Mouse (Mus musculus): ENCODE data around the gene Mknk1. TPM values are rescaled to one million over a fixed set of nuclear protein-coding genes. Genes with fewer than 3 reads are reported as not detected.
A peak's percentile ranks its signal among the peaks of the same experiment; 100 is the strongest.

Gene Mknk1
- total and polyA plus RNA-seq, 3 experiments = 25.8 to 38.5 TPM; not detected in 1

DNA sequence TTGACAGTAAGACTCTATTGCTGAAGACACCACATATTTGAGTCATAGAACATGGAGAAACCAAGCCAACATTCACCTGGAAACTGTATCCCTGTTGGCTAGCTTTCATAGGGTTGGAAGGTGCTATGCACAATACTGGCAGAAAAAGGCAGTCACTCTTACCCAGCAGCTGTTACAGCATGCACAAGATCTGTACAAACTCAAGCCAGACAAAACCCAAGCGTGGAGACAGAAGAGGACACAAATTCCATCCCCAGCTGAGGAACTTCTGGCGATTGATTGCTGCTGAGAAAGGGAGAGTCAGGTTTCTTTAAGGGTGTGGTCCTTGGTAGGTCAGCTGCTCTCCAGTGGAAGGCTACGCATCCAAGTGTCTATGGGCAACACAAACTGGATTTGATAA, 18.8 kb upstream of the Mknk1 start:
- Histone ChIP-seq H3K27me3 (ENCODE audit: control insufficient read depth in 1 of 2, insufficient read depth in 2 of 2, low read length in 2 of 2) (no peaks in the 10 kb centered on the region), H3K79me2 (ENCODE audit: control insufficient read depth, insufficient read depth, low read length, poor library complexity) (no peaks in the 10 kb centered on the region), H3K36me3 (ENCODE audit: control insufficient read depth in 1 of 2, insufficient read depth in 2 of 2, low read length in 2 of 2) (peaks cover 2 to 50% of the 10 kb centered on the region in 2 experiments), H3K4me1 (ENCODE audit: control insufficient read depth in 1 of 2, insufficient read depth in 2 of 2, low read length in 2 of 2) (peaks cover 44 to 53% of the 10 kb centered on the region in 2 experiments), H3K4me3 (ENCODE audit: control insufficient read depth in 1 of 2, insufficient read depth in 1 of 2, low read depth in 2 of 2, low read length in 2 of 2) (no peak overlapping the region), H3K9me3 (replicated peaks; ENCODE audit: insufficient read depth, low read length) (no peaks in the 10 kb centered on the region), H3K27ac (ENCODE audit: control insufficient read depth, low read depth, low read length) (peak overlapping the region; percentile 37), H3K9ac (ENCODE audit: control insufficient read depth, low read depth, low read length, poor library complexity, severe bottlenecking) (no peak overlapping the region)
- peak; percentile 20 for DNase-seq (ENCODE audit: low read depth, low spot score)
- TF ChIP-seq ZMIZ1 (IDR thresholded peaks at IDR 0.05; ENCODE audit: low read depth, low read length) (no peak), GATA1 (IDR thresholded peaks at IDR 0.05; ENCODE audit: low read depth, low read length) (no peak), USF1 (IDR thresholded peaks at IDR 0.05; ENCODE audit: low read depth, low read length) (peak; percentile 21; the same call in 1 of the 2 replicates), ETS1 (IDR thresholded peaks at IDR 0.05; ENCODE audit: low read depth, low read length) (peak; percentile 60; the same call in 1 of the 2 replicates), MEF2A (IDR thresholded peaks at IDR 0.05; ENCODE audit: extremely low read depth, insufficient replicate concordance, low read depth, low read length, poor library complexity, severe bottlenecking) (no peak), USF2 (IDR thresholded peaks at IDR 0.05; ENCODE audit: borderline replicate concordance in 1 of 2, insufficient read depth in 1 of 2, low read depth in 1 of 2, low read length in 2 of 2) (no peak), SIN3A (IDR thresholded peaks at IDR 0.05; ENCODE audit: low read length) (0 out of 2 replicates have a peak, but pooled peaks have one; percentile 25), EP300 (IDR thresholded peaks at IDR 0.05; ENCODE audit: low read depth in 1 of 2, low read length in 2 of 2) (peak in 1 of 2 experiments; percentile 13; a peak in 2 of 4 replicates), MXI1 (IDR thresholded peaks at IDR 0.05; ENCODE audit: low read depth, low read length) (0 out of 2 replicates have a peak, but pooled peaks have one; percentile 22)

DNA sequence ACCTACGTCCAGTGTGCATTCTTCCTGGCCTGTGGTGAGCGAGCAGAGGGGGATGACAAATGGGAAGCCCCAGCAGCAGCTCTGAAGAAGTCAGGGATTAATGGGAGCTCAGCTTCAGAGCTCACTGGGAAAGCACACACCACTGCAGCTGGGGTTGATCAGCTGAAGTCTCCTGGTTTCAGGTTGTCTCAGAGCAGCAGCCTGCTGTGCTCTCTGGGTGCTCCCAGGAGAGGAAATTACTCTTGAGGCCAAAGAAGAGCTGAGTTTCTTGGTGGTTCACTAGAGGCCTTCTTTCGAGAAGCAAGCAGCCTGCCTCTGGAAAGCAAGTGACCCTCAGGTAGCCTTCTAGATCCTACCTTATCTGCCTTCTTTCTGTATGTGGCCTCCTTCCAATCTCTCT, 18.1 kb upstream of the Mknk1 start:
- no peaks in the 10 kb centered on the region for H3K9me3 ChIP-seq (replicated peaks; ENCODE audit: insufficient read depth, low read length)
- TF ChIP-seq JUND (IDR thresholded peaks at IDR 0.05; ENCODE audit: low read depth, low read length) (no peak), HCFC1 (IDR thresholded peaks at IDR 0.05; ENCODE audit: low read depth, low read length) (no peak), ZC3H11A (IDR thresholded peaks at IDR 0.05; ENCODE audit: low read depth, low read length) (no peak), ZKSCAN1 (IDR thresholded peaks at IDR 0.05; ENCODE audit: low read depth, low read length) (no peak), KAT2A (conservative IDR thresholded peaks at IDR 0.05; ENCODE audit: low read depth, low read length) (no peak), MYB (IDR thresholded peaks at IDR 0.05; ENCODE audit: low read depth, low read length) (no peak), POLR2AphosphoS2 (IDR thresholded peaks at IDR 0.05; ENCODE audit: low read length) (no peak), MAFK (IDR thresholded peaks at IDR 0.05; ENCODE audit: borderline replicate concordance, low read depth, low read length) (no peak), ZNF384 (IDR thresholded peaks at IDR 0.05; ENCODE audit: low read depth, low read length) (no peak), E2F4 (IDR thresholded peaks at IDR 0.05; ENCODE audit: borderline replicate concordance, low read depth, low read length) (no peak)
- no peak overlapping the region for H3K9ac ChIP-seq (ENCODE audit: control insufficient read depth, low read depth, low read length, poor library complexity, severe bottlenecking)
- H3K4me1 ChIP-seq (ENCODE audit: control insufficient read depth in 1 of 2, insufficient read depth in 2 of 2, low read length in 2 of 2) = peaks cover 44 to 57% of the 10 kb centered on the region in 2 experiments
- H3K4me3 ChIP-seq (ENCODE audit: control insufficient read depth in 1 of 2, insufficient read depth in 1 of 2, low read depth in 2 of 2, low read length in 2 of 2) = no peak overlapping the region
- H3K27ac ChIP-seq (ENCODE audit: control insufficient read depth, low read depth, low read length) = peak overlapping the region; percentile 66
- peaks cover 0 to 56% of the 10 kb centered on the region in 2 experiments; a peak in 2 of 4 replicates for H3K36me3 ChIP-seq (ENCODE audit: control insufficient read depth in 1 of 2, insufficient read depth in 2 of 2, low read length in 2 of 2)
- DNase-seq (ENCODE audit: low read depth, low spot score) = no peak
- no peaks in the 10 kb centered on the region for H3K27me3 ChIP-seq (ENCODE audit: control insufficient read depth in 1 of 2, insufficient read depth in 2 of 2, low read length in 2 of 2)
- no peaks in the 10 kb centered on the region for H3K79me2 ChIP-seq (ENCODE audit: control insufficient read depth, insufficient read depth, low read length, poor library complexity)

Data from MEL (cell line).